Mouse (Mus musculus): ENCODE results near the gene Ptcd2.

The Ptcd2 gene

DNA sequence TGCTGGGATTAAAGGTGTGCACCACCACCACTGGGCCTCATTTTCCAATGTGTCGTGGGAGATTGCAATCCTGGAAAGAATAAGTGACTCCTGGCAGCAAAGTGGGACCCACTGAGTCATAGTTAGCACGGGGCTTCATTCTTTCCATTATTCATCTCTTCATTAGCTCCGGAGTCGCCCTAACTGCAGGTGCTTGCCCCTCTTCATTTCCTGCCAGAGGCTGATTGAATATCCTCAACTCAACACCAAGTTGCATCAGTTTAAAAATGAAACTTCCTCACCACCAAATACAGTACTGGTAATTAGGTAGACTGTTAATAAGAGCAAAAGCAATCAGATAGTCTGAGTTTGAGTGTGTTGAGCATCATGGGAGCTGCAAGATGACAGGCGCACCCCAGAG, 30.4 kb downstream of the Ptcd2 start:
- in situ Hi-C loops (cut with MboI, MseI), result loop anchor here in 1 of 2 experiments (25.0 kb wide), 1 partner anchor 1852 kb away; no protein-coding TSS in a partner anchor

DNA sequence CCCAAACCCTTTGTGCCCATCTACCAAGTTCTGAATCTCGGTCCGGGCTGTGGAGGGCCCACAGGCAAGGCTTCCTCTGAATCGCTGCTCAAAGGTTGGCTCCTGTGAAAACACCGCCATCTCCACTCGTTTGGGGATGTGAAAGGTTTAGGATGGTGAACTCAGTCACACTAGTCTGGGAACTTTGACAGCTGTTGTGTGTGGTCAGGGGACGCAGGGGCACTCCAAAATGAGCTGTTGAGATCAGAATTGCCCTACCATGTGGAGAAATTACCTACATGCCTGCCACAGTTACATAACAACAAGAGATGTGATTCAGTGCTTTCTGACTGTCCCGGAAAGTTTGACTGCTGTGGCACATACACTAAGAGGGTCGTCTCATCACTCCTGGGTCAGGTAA, 36.1 kb downstream of the Ptcd2 start:
- in situ Hi-C loops (cut with MboI, MseI), result loop anchor here in 1 of 2 experiments (5.0 to 25.0 kb wide), 2 partner anchors 131 to 1846 kb away; no protein-coding TSS in a partner anchor

DNA sequence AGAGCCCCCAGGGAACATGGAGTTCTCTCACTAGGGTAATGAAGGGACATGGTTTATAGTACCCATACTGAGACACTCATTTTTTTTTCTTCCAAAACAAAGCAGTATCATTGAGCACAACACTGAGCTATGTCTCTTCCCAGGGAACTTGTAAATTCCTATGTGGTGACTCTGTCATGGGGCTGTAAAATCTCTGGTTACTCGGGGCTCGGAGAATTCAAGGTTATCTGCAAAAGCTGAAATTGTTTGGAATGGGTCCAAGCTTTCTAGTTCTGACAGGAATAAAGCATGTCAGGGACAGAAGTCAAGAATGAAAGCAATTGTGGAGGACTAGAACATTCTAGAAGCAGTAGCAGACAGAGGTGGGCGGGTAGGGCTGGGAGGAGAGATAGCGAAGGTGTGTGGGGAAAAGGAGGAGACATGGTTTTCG, 36.6 kb downstream of the Ptcd2 start:
- in situ Hi-C loops (cut with MboI, MseI), result loop anchor here in 1 of 2 experiments (5.0 to 25.0 kb wide), 2 partner anchors 131 to 1846 kb away; no protein-coding TSS in a partner anchor

DNA sequence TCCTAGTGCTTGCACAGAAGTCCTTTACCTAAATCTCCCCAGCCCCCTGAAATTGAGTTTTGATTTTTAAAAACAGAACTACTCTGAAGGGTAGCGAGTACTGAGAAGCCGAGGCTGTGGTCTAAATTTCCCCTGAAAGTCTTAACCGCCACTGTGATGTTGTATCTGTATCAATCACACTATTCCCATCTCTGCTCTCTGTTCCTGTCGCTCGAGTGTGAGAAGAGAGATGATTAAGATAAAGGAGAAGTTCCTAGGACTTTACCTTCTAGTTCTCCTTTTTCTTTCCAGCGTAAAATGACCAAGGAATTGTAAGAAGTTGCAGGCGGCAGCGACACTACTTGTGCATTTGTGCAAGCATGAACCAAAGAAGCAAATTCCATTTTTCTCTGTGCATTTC, 38.3 kb downstream of the Ptcd2 start:
- in situ Hi-C loops (cut with MboI, MseI), result loop anchor here in 1 of 2 experiments (5.0 to 25.0 kb wide), 2 partner anchors 129 to 1844 kb away; no protein-coding TSS in a partner anchor

DNA sequence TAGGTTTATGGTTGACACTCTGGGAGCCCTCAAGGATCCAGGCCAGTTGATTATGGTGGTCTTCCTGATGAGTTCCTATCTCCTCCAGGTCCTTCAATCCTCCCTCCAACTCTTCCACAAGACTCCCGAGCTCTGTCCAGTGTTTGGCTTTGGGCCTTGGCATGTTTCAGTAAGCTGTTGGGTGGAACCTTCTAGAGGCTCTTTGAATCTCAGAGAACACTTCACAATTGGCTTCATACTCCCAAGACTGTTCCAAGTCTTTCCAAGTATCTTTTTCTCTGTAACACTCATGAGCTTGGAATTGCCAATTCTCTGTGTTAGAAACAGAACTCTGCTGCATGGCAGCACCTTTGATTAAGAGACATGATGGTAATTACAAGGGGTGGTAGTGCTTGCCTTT, 39.3 kb downstream of the Ptcd2 start:
- in situ Hi-C loops (cut with MboI, MseI), result loop anchor here in 1 of 2 experiments (5.0 to 25.0 kb wide), 2 partner anchors 128 to 1843 kb away; no protein-coding TSS in a partner anchor

DNA sequence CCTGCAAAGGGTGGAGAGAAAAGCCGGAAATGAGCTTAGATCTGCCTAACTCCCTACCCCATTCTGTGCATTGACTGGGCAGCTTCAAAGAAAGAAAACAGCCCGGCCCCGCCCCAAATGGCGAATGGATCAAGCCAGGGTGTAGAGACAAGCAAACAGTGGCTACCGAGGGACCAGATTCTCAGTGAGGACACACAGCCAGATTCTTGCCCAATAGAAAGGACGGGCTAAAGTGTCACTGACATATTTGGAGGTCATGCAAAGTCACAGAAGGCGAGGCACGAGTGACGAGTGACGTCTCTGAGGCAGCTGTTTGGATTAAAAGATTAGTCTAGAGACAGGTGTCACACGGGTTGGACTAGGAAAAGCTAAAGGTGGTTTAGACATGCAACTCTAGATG, 40.1 kb downstream of the Ptcd2 start:
- in situ Hi-C loops (cut with MboI, MseI), result loop anchor here in 1 of 2 experiments (25.0 kb wide), 1 partner anchor 1842 kb away; no protein-coding TSS in a partner anchor

DNA sequence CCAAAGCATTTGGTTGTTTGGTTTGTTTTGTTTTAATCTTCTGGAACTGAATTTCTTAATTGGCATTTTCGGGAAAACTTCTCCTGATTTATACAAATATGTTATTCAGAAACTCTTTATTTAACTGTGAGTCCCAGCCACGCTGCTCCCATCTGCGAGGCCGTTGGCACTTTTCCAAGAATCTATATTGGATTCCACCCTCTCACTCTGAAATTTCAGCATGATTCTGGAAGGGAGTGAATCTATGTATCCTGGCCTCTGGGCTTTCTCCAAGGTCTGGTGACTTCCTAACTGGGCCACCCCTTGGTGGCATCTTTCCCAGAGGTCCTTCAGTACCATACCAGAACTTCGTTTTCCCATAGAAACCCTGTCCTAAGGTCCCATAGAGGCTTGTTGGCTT, 40.7 kb downstream of the Ptcd2 start:
- in situ Hi-C loops (cut with MboI, MseI), result loop anchor here in 1 of 2 experiments (25.0 kb wide), 1 partner anchor 1842 kb away; no protein-coding TSS in a partner anchor

DNA sequence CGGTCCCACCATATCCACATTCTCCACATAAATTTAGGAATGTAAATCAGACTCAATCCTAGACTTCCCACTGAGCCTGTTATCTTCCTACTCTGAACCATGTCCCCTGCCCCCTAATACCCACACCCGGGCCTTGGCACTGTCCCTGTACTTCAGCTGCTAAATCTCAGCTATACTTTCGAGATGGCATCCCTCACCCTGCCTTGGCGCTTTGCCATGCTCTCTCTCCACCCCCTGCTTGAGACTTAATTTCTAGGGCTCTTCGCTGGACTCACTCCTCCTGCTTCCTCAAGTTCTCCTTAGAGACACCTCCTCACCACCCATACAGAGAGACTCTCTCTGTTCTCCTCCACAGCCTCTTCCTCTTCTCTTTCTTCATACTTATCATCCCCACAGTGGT, 44.6 kb downstream of the Ptcd2 start:
- in situ Hi-C loops (cut with MboI, MseI), result loop anchor here (5.0 to 25.0 kb wide), 3 partner anchors 53 to 1838 kb away; partner anchors contain the start of gene Gm10260 (in 1 of the 2)

DNA sequence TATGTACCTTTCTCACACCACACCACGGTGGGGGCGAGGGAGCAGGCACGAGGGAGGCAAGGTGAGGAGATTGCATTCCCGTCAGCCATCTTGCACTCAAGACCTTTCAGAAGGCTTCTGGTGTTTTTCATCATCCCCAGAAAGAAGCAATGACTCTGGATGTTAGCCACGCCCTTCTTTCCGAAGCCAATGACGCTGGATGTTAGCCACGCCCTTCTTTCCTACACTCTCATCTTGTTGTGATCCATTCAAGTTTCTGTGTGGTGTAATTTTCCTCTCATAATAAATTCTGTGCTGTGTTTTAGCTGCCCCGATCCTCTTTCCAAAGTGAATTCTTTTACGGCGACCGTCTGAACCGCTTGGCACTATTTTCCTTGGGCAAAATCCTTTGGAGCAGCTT, 50.3 kb downstream of the Ptcd2 start:
- in situ Hi-C loops (cut with MboI, MseI), result loop anchor here in 1 of 2 experiments (25.0 kb wide), 1 partner anchor 1532 kb away; the partner anchor contains the start of gene Gm10260

DNA sequence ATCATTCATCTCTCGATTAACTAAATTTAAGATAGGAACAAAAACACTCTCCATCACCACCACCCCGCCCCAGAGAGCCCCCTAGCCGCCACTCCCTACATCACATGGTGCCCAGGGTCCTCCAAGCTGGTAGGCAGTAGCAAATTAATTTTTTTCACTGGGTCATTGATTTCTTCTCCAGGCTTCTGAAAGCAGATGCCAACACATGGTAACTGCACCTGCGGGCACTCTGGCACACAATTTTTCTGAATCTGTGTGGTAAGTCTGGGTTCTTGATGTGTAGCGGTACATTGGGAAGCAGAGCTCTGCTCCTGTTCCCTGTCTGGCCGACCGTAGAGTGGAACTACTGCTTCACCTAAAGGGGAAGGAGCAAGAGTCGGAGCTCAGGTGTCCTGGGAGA, 53.7 kb downstream of the Ptcd2 start:
- in situ Hi-C loops (cut with MboI, MseI), result loop anchor here in 1 of 2 experiments (25.0 kb wide), 1 partner anchor 1528 kb away; the partner anchor contains the start of gene Gm10260

DNA sequence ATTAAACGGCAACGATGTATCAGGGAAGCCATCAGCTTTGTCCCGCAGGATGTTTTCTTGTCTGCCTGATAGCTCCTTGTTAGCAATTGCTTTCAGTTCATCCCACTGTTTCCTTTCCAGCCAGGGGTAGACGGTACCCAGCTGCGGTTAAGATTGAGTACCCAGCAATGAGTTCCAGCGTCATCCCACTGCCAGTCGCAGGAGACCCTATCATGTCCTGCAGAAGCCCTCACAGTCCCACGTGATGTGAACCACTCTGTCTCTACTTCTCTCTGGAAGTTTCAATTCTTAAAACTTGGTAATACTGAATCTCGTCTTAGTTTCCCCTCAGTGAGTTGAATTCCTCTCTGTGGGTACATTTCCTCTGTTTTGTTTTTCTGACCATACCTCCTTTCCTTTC, 56.7 kb downstream of the Ptcd2 start:
- in situ Hi-C loops (cut with MboI, MseI), result loop anchor here in 1 of 2 experiments (25.0 kb wide), 1 partner anchor 1525 kb away; the partner anchor contains the start of gene Gm10260

DNA sequence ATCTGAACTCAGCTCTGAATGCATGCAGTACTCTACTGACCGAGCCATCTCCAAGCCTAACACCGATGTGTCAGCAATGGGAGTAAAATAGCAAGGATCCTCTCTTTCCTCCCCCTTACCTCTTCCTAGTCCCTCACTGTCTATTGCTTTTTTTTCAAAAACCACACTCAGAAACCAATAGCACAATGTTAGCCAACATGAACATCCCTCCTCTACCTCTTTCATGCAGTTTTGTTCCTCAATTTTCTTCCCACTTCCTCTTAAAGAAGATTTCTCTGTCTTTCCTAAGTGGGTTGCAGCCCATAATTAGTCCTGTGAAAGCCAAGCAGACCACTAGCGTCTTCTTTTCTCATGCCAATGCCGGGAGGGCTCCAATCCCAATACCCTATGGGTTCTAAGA, 57.3 kb downstream of the Ptcd2 start:
- in situ Hi-C loops (cut with MboI, MseI), result loop anchor here in 1 of 2 experiments (25.0 kb wide), 1 partner anchor 1525 kb away; the partner anchor contains the start of gene Gm10260

DNA sequence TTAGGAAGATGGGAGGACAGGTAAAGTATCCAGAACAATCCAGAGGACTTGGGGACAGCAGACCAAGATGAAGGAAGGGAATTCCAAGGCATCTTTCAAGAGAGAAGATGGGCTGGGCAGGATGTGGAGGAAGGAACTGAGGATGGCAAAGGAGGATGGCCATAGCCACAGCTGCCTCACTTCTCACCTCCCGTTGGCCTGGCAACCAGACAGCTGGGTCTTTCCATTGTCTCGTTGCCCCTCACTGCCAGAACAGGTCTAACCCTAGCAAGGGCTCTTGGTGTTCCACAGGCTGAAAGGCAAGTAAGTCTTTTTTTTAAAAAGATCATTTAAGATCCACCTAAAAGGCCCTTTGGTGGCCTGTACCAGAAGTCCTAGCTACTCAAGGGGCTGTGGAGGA, 59.3 kb downstream of the Ptcd2 start:
- in situ Hi-C loops (cut with MboI, MseI), result loop anchor here in 1 of 2 experiments (25.0 kb wide), 1 partner anchor 1523 kb away; the partner anchor contains the start of gene Gm10260

DNA sequence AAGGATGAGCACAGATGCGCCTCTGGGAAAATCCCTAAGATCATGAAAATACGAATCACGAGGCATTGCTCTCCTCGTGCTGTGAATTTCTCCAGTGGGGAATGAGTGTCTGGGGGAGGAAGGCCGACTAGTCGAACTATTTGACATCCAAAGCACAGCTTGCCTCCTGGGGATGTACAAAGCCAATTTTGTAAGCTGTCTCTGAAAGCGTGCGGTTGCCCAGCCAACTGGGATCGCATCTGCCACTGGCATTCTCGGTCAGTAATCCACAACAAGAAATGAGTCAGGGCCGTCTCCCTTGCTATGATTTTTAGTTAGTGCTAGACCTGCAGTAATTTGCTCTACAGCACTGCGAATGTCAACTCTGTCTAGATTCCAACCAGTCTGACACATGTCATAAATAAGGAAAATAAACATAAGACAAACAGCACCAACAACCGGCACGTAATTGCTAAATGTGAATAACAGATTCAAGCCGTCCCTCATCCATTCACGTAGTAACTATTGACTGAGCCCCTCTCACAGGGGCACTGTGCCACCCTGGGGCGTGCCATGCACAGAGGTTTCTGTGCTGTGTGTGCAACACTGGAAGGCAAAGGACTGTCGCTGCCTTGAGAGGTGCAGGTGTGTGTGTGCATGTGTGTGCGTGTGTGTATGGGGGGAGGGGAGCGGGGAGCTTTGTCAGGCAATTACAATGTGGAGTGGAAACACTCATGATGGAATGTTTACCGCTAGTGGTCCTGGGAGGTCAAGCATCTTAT, 59.9 kb downstream of the Ptcd2 start:
- in situ Hi-C loops (cut with MboI, MseI), result loop anchor here in 1 of 2 experiments (25.0 kb wide), 1 partner anchor 1522 kb away; the partner anchor contains the start of gene Gm10260

DNA sequence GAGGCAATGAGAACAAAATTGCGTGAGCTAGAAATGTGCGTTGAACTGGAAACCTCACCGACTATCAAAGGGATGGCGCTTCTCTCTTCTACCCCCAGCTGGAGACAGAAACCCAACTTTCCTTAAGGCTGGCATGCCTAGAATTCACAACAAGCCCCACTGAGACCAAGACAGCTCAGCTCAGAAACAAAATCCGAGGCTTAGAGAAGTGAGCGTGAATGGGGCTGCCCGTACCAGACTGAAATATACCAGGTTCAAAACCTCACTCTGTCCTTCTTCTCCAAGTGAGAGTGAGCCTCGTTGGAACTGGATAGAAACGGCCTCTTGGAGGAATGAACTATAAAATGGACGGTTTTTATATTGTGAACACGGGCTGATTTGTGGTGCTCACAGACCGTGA, 60.6 kb downstream of the Ptcd2 start:
- in situ Hi-C loops (cut with MboI, MseI), result loop anchor here in 1 of 2 experiments (25.0 kb wide), 1 partner anchor 1522 kb away; the partner anchor contains the start of gene Gm10260

DNA sequence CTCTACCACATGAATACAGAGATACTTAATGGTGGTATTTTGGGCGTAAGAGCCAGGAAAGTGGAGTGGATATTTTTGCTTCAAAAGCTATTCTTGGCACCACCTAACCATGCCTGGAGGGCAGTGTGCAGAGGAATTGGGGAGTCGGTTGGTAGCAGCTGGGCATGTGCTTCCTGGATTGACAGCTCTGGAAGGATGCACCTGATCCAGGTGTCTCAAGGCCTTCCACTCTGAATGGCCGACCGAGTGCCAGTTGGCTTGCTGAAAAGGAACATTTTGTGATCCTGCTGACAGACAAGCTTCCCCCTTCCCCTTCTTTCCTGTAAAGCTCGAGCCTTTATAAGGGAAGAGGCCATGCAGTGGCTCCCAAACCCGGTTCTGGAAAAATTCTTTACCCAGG, 61.5 kb downstream of the Ptcd2 start:
- in situ Hi-C loops (cut with MboI, MseI), result loop anchor here in 1 of 2 experiments (25.0 kb wide), 1 partner anchor 1521 kb away; the partner anchor contains the start of gene Gm10260

DNA sequence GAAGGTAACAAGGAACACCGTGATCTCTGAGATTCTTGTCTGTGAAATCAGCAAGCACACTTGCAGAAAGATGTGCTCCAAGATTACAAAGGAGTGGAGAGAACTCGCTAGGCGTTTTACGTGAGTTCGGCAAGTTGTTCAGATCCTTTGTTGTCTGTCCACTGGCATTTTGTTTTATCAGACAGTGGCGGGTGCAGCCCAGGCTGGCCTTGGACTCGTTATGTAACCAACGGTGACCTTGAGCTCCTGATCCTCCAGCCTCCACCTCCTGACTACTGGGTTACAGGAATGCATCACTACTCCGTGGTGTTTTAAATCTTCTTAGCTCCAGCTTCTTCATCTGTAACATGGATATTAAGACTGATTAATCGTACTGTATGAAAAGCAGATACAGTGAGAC, 65.2 kb downstream of the Ptcd2 start:
- in situ Hi-C loops (cut with MboI, MseI), result loop anchor here in 1 of 2 experiments (25.0 kb wide), 1 partner anchor 1517 kb away; the partner anchor contains the start of gene Gm10260

DNA sequence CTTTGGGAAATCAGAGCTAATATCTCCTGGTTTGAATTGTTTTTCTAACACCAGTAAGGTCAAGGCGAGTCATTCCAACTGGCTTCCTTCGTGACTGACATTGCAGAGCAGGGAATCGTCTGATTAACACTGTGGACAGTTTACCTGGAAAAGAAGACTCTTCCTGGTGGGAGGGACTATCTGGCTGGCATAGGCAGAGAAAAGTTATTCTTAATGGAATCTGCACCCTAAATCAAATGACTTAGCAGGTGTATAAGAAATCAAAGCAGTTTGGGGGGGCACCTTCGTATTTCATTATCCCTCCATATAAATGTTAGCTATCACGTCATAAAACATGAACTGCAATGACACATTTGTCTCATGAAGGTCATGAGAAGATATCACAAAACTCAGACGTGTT, 66.0 kb downstream of the Ptcd2 start:
- in situ Hi-C loops (cut with MboI, MseI), result loop anchor here in 1 of 2 experiments (25.0 kb wide), 1 partner anchor 1516 kb away; the partner anchor contains the start of gene Gm10260

DNA sequence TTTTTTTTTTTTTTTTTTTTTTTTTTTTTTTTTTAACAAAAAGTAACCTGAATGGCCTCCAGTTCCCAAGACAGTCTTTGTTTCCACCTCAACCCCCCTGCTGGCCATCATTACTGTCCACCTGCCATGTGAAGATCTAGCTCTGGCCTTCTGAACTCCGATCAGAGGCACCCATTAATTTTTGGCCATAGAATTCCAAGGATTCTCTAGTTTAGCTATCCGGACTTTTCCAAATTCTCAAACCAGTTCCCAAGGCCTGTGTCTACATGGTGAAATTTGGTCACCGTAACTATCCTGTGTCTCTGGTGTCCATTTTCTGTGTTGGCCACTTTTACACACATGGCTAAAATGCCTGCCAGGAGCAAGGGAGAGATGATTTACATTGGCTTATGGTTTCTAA, 67.0 kb downstream of the Ptcd2 start:
- in situ Hi-C loops (cut with MboI, MseI), result loop anchor here in 1 of 2 experiments (25.0 kb wide), 1 partner anchor 1515 kb away; the partner anchor contains the start of gene Gm10260

DNA sequence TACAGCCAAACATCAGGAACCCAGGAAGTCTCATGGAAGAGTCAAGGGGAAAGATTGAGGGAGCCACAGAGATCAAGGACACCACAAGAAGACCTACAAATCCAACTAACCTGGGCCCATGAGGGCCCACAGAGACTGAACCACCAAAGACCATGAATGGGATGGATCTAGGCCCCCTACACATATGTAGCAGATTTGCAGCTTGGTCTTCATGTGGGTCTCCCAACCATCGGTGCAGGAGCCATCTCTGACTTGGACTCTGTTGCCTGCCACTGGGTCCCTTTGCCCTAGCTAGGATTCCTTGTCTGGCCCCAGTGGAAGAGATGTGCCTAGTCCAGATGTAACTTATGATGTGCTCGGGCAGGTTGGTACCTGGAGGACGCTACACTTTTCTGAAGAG, 72.5 kb downstream of the Ptcd2 start:
- in situ Hi-C loops (cut with MboI, MseI), result no loop called here

Data from T-helper 17 cell (primary cell).